Mouse (Mus musculus) MEL (cell line): Measurements from ENCODE around the gene Alpk1.

Experiments
- CTCF ChIP-seq, 3 experiments: IDR thresholded peaks in 2 of 3; conservative IDR thresholded peaks in 1 of 3; 2 replicates each; pipeline ENCODE4 v1.5.1; 2011 to 2012; ENCODE audit warnings: low read length in 3 of 3, low read depth in 2 of 3, mild to moderate bottlenecking in 2 of 3, improper control_type of control experiment in 1 of 3, inconsistent platforms in 1 of 3, mixed read lengths in 1 of 3, moderate library complexity in 1 of 3; ENCODE audit not compliant: control insufficient read depth in 1 of 3, insufficient read depth in 1 of 3, poor library complexity in 1 of 3, severe bottlenecking in 1 of 3
- EP300 ChIP-seq, 2 experiments: IDR thresholded peaks; 2 replicates each; pipeline ENCODE4 v1.6.1; 2011; ENCODE audit warnings: improper control_type of control experiment in 2 of 2, low read length in 2 of 2, low read depth in 1 of 2, mild to moderate bottlenecking in 1 of 2
- ETS1 ChIP-seq: IDR thresholded peaks from 2 replicates; pipeline ENCODE4 v1.6.1; 2012; ENCODE audit warnings: low read depth, mild to moderate bottlenecking, inconsistent platforms, low read length, improper control_type of control experiment, moderate library complexity
- GATA1 ChIP-seq: IDR thresholded peaks from 2 replicates; pipeline ENCODE4 v1.6.1; 2011; ENCODE audit warnings: low read depth, low read length, improper control_type of control experiment
- JUND ChIP-seq: IDR thresholded peaks from 2 replicates; pipeline ENCODE4 v1.6.1; 2011; ENCODE audit warnings: low read depth, mild to moderate bottlenecking, improper control_type of control experiment, low read length
- MAFK ChIP-seq: IDR thresholded peaks from 2 replicates; pipeline ENCODE4 v1.6.1; 2011; ENCODE audit warnings: low read depth, mild to moderate bottlenecking, low read length, improper control_type of control experiment, borderline replicate concordance
- MAX ChIP-seq: IDR thresholded peaks from 2 replicates; pipeline ENCODE4 v1.6.1; 2011; ENCODE audit warnings: low read length, improper control_type of control experiment
- POLR2A ChIP-seq, 2 experiments: IDR thresholded peaks; 2 replicates each; pipeline ENCODE4 v1.6.1; 2011 to 2012; ENCODE audit warnings: low read length in 2 of 2, mild to moderate bottlenecking in 2 of 2, control low read depth in 1 of 2, improper control_type of control experiment in 1 of 2, low read depth in 1 of 2, moderate library complexity in 1 of 2; ENCODE audit not compliant: control insufficient read depth in 1 of 2, insufficient read depth in 1 of 2, poor library complexity in 1 of 2
- RAD21 ChIP-seq: IDR thresholded peaks from 2 replicates; pipeline ENCODE4 v1.6.1; 2011; ENCODE audit warnings: mild to moderate bottlenecking, low read depth, low read length, improper control_type of control experiment
- TBP ChIP-seq: IDR thresholded peaks from 2 replicates; pipeline ENCODE4 v1.8.0; 2011; ENCODE audit warnings: low read depth, low read length, improper control_type of control experiment
- ZKSCAN1 ChIP-seq: IDR thresholded peaks from 2 replicates; pipeline ENCODE4 v1.6.1; 2012; ENCODE audit warnings: low read depth, mild to moderate bottlenecking, inconsistent platforms, low read length, improper control_type of control experiment, moderate library complexity
- ZMIZ1 ChIP-seq: IDR thresholded peaks from 2 replicates; pipeline ENCODE4 v1.6.1; 2012; ENCODE audit warnings: low read depth, mild to moderate bottlenecking, inconsistent platforms, low read length, improper control_type of control experiment, moderate library complexity

GRCm38 (mm10) chr3:127737876-127738275 is 42.5 kb downstream of the Alpk1 start:
- TF ChIP-seq RAD21: no peak
- no peak for TF ChIP-seq GATA1
- TF ChIP-seq ZMIZ1: no peak
- TF ChIP-seq CTCF (IDR thresholded peaks at IDR 0.05 in 2 of 3, conservative IDR thresholded peaks at IDR 0.05 in 1 of 3; ENCODE audit: control insufficient read depth in 1 of 3, insufficient read depth in 1 of 3, low read depth in 2 of 3, low read length in 3 of 3, poor library complexity in 1 of 3, severe bottlenecking in 1 of 3): no peak
- TF ChIP-seq ZKSCAN1: no peak
- TF ChIP-seq EP300 (IDR thresholded peaks at IDR 0.05; ENCODE audit: low read depth in 1 of 2, low read length in 2 of 2): no peak
- TF ChIP-seq MAX: no peak
- no peak for TF ChIP-seq TBP
- no peak for TF ChIP-seq MAFK
- no peak for TF ChIP-seq POLR2A (IDR thresholded peaks at IDR 0.05; ENCODE audit: control insufficient read depth in 1 of 2, insufficient read depth in 1 of 2, low read depth in 1 of 2, low read length in 2 of 2, poor library complexity in 1 of 2)
- TF ChIP-seq JUND: no peak
- TF ChIP-seq ETS1: no peak
